Mouse (Mus musculus) lung, postnatal 0 days (tissue): ENCODE data around the gene H6pd.

Source experiments
- CTCF ChIP-seq: IDR thresholded peaks from 2 replicates; pipeline ENCODE4 v1.5.1; 2016; ENCODE audit warnings: antibody characterized with exemption, mild to moderate bottlenecking
- EP300 ChIP-seq: IDR thresholded peaks from 2 replicates; pipeline ENCODE4 v1.6.1; 2016; ENCODE audit warnings: antibody characterized with exemption, mild to moderate bottlenecking, control low read depth

DNA sequence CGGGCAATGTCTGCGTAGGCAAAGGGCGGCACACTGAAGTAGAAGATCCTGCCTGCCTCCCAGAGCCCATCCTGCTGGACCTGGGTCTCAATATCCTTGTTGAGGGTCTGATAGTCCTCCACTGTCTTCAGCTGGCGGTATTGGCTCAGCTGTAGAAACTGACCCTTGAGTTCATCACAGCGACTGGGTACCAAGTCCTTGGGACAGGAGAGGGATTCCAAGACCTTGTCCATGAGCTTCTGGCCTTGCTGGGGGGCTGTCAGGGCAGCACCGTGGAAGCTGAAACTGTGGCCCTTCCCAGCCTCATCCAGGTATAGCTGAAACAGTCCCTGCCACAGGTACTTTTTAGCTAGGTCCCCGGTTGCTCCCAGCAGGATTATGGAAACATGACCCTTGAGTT is 12.9 kb downstream of the H6pd start:
- TF ChIP-seq CTCF (no peak), EP300 (no peak)
